Comparison of ENCODE assay signal across 21 mouse cellular contexts in genomic region chr2:125234049-125234448, GRCm38 (mm10). TPM values are rescaled to one million over a fixed set of nuclear protein-coding genes. Genes with fewer than 3 reads are reported as not detected.
A peak's percentile ranks its signal among the peaks of the same experiment; 100 is the strongest.
DNase-seq lines count a peak whose midpoint lies in the region; ATAC-seq and TF ChIP-seq lines count a peak whose summit lies in the region.
"Had no signal": no experiment of that assay in that cellular context is flagged by ENCODE, and none has a peak within 500 bp of the region (broad histone marks: within the 10 kb centered on the region; RNA-seq: fewer than 3 reads in every experiment).

No protein-coding gene starts in this region.

- H3K79me2 ChIP-seq in MEL (ENCODE audit: control insufficient read depth, insufficient read depth, low read length, poor library complexity): no peaks in the 10 kb centered on the region

- H3K4me2 ChIP-seq in liver, postnatal 0 days (ENCODE audit: low read depth, low read length): no peak overlapping the region
- H3K4me2 ChIP-seq: embryonic facial prominence, embryonic 12.5 days; forebrain, embryonic 13.5 days; forebrain, embryonic 15.5 days had no signal

- no peaks in the 10 kb centered on the region; the same call in 1 of the 2 replicates for H3K36me3 ChIP-seq in erythroblast, embryonic 14.5 days (ENCODE audit: control insufficient read depth)
- H3K36me3 ChIP-seq in MEL (ENCODE audit: control insufficient read depth in 1 of 2, insufficient read depth in 2 of 2, low read length in 2 of 2): peaks cover 0 to 32% of the 10 kb centered on the region in 2 experiments; a peak in 2 of 4 replicates
- no peaks in the 10 kb centered on the region for H3K36me3 ChIP-seq in liver, postnatal 0 days (replicated peaks; ENCODE audit: insufficient read depth, low read length)
- H3K36me3 ChIP-seq: embryonic facial prominence, embryonic 10.5 days; embryonic facial prominence, embryonic 12.5 days; forebrain, embryonic 15.5 days; G1E had no signal

- H3K9me3 ChIP-seq in erythroblast, embryonic 14.5 days (ENCODE audit: control insufficient read depth, low read length): no peaks in the 10 kb centered on the region
- no peaks in the 10 kb centered on the region for H3K9me3 ChIP-seq in MEL (replicated peaks; ENCODE audit: insufficient read depth, low read length)
- H3K9me3 ChIP-seq in liver, postnatal 0 days (ENCODE audit: low read length): no peaks in the 10 kb centered on the region
- H3K9me3 ChIP-seq: embryonic facial prominence, embryonic 10.5 days; embryonic facial prominence, embryonic 12.5 days; forebrain, embryonic 13.5 days; forebrain, embryonic 15.5 days; G1E had no signal

- TF ChIP-seq EP300 in MEL (IDR thresholded peaks at IDR 0.05; ENCODE audit: low read depth in 1 of 2, low read length in 2 of 2): no peak
- no peak for TF ChIP-seq EP300 in liver, postnatal 0 days (IDR thresholded peaks at IDR 0.05; ENCODE audit: low read depth)

- peak overlapping the region; percentile 52 for H3K27ac ChIP-seq in MEL (ENCODE audit: control insufficient read depth, low read depth, low read length)
- H3K27ac ChIP-seq in liver, postnatal 0 days (ENCODE audit: low read depth): no peak overlapping the region
- H3K27ac ChIP-seq: embryonic facial prominence, embryonic 10.5 days; embryonic facial prominence, embryonic 12.5 days; forebrain, embryonic 13.5 days; forebrain, embryonic 15.5 days had no signal

- H3K4me1 ChIP-seq in erythroblast, embryonic 14.5 days (ENCODE audit: control insufficient read depth): peaks cover 51% of the 10 kb centered on the region
- peaks cover 23 to 41% of the 10 kb centered on the region in 2 experiments for H3K4me1 ChIP-seq in MEL (ENCODE audit: control insufficient read depth in 1 of 2, insufficient read depth in 2 of 2, low read length in 2 of 2)
- H3K4me1 ChIP-seq in liver, postnatal 0 days (ENCODE audit: insufficient read depth): no peaks in the 10 kb centered on the region
- H3K4me1 ChIP-seq: embryonic facial prominence, embryonic 10.5 days; embryonic facial prominence, embryonic 12.5 days; forebrain, embryonic 13.5 days; forebrain, embryonic 15.5 days had no signal

- H3K27me3 ChIP-seq in erythroblast, embryonic 14.5 days (ENCODE audit: control insufficient read depth): no peaks in the 10 kb centered on the region
- no peaks in the 10 kb centered on the region for H3K27me3 ChIP-seq in MEL (ENCODE audit: control insufficient read depth in 1 of 2, insufficient read depth in 2 of 2, low read length in 2 of 2)
- no peaks in the 10 kb centered on the region for H3K27me3 ChIP-seq in liver, postnatal 0 days (ENCODE audit: insufficient read depth, low read length)
- H3K27me3 ChIP-seq: embryonic facial prominence, embryonic 12.5 days; forebrain, embryonic 13.5 days; forebrain, embryonic 15.5 days; Patski had no signal

- no peak for TF ChIP-seq RAD21 in MEL (IDR thresholded peaks at IDR 0.05; ENCODE audit: low read depth, low read length)

- no peak overlapping the region for H3K9ac ChIP-seq in MEL (ENCODE audit: control insufficient read depth, low read depth, low read length, poor library complexity, severe bottlenecking)
- no peak overlapping the region for H3K9ac ChIP-seq in liver, postnatal 0 days (replicated peaks)
- H3K9ac ChIP-seq: embryonic facial prominence, embryonic 12.5 days; forebrain, embryonic 13.5 days; forebrain, embryonic 15.5 days; forebrain, postnatal 0 days had no signal

- peak overlapping the region; percentile 14 for H3K4me3 ChIP-seq in erythroblast, embryonic 14.5 days (replicated peaks)
- no peak overlapping the region for H3K4me3 ChIP-seq in MEL (ENCODE audit: control insufficient read depth in 1 of 2, insufficient read depth in 1 of 2, low read depth in 2 of 2, low read length in 2 of 2)
- no peak overlapping the region for H3K4me3 ChIP-seq in liver, postnatal 0 days (ENCODE audit: low read depth, low read length)
- H3K4me3 ChIP-seq: embryonic facial prominence, embryonic 10.5 days; embryonic facial prominence, embryonic 12.5 days; forebrain, embryonic 13.5 days; forebrain, embryonic 15.5 days had no signal

- ATAC-seq in erythroblast, adult 5-6 weeks (replicated peaks; ENCODE audit: low FRiP score, poor library complexity, severe bottlenecking): no peak
- no peak for ATAC-seq in liver, postnatal 0 days
- ATAC-seq: activated CD4-positive, CD25-positive, alpha-beta regulatory T cell, adult 4 months; forebrain, embryonic 13.5 days; forebrain, embryonic 15.5 days; forebrain, postnatal 0 days; Patski had no signal

- no peak for TF ChIP-seq CTCF in MEL (IDR thresholded peaks at IDR 0.05 in 2 of 3, conservative IDR thresholded peaks at IDR 0.05 in 1 of 3; ENCODE audit: control insufficient read depth in 1 of 3, insufficient read depth in 1 of 3, low read depth in 2 of 3, low read length in 3 of 3, poor library complexity in 1 of 3, severe bottlenecking in 1 of 3)
- no peak for TF ChIP-seq CTCF in liver, postnatal 0 days (IDR thresholded peaks at IDR 0.05; ENCODE audit: low read depth)

- TF ChIP-seq POLR2A in MEL (IDR thresholded peaks at IDR 0.05; ENCODE audit: control insufficient read depth in 1 of 2, insufficient read depth in 1 of 2, low read depth in 1 of 2, low read length in 2 of 2, poor library complexity in 1 of 2): no peak

- 83% methylated on average over 2 of the region's 2 CpGs for WGBS in liver, postnatal 0 days (ENCODE audit: insufficient replicate concordance)

- no peak for DNase-seq in MEL (ENCODE audit: low read depth, low spot score)
- no peak for DNase-seq in frontal cortex, postnatal 36 days (ENCODE audit: low spot score in 2 of 2)
- DNase-seq in liver, postnatal 0 days: no peak
- DNase-seq: adrenal gland, adult 8-10 months; adrenal gland, postnatal 14 days; adrenal gland, postnatal 36 days; cerebellum, adult 11-12 months; cerebellum, adult 2 months; cerebellum, adult 9-10 months; cerebellum, postnatal 10 days; cerebellum, postnatal 25 days; forebrain, postnatal 0 days had no signal

TF ChIP-seq in MEL, 35 proteins besides CTCF, POLR2A, EP300 and RAD21:
- TF ChIP-seq SIN3A (IDR thresholded peaks at IDR 0.05; ENCODE audit: low read length) (no peak), ETS1 (IDR thresholded peaks at IDR 0.05; ENCODE audit: low read depth, low read length) (no peak), GABPA (IDR thresholded peaks at IDR 0.05; ENCODE audit: low read depth, low read length) (no peak), NELFE (IDR thresholded peaks at IDR 0.05; ENCODE audit: low read depth, low read length) (no peak), MAZ (IDR thresholded peaks at IDR 0.05; ENCODE audit: low read depth, low read length) (no peak), BHLHE40 (IDR thresholded peaks at IDR 0.05; ENCODE audit: borderline replicate concordance, low read depth, low read length) (no peak), ELF1 (IDR thresholded peaks at IDR 0.05; ENCODE audit: low read depth, low read length) (no peak), MAX (IDR thresholded peaks at IDR 0.05; ENCODE audit: low read length) (no peak), CHD1 (IDR thresholded peaks at IDR 0.05; ENCODE audit: low read depth, low read length) (no peak), CHD2 (IDR thresholded peaks at IDR 0.05; ENCODE audit: low read length) (no peak), E2F4 (IDR thresholded peaks at IDR 0.05; ENCODE audit: borderline replicate concordance, low read depth, low read length) (no peak), HCFC1 (IDR thresholded peaks at IDR 0.05; ENCODE audit: low read depth, low read length) (no peak), ZNF384 (IDR thresholded peaks at IDR 0.05; ENCODE audit: low read depth, low read length) (no peak), USF1 (IDR thresholded peaks at IDR 0.05; ENCODE audit: low read depth, low read length) (no peak)

RNA-seq across cellular contexts. Expression of gene Dut, which starts 12.9 kb away (rescaled TPM):
- 13.5 and 15.7 TPM in 2 replicates for polyA plus RNA-seq in erythroblast, embryonic 14.5 days (2012)
- 37.2 and 67.4 TPM in 2 replicates for total RNA-seq in erythroblast, adult 5-6 weeks (2015; ENCODE audit: low replicate concordance)
- total RNA-seq in erythroblast, adult 5-6 weeks (2017; ENCODE audit: low replicate concordance): 39.2 and 80.6 TPM in 2 replicates
- 276 and 325 TPM in 2 replicates for total RNA-seq in MEL (2012; rRNA removed)
- polyA plus RNA-seq in MEL (2012; ENCODE audit: insufficient read depth in 1 of 2, insufficient read length in 2 of 2, low read depth in 1 of 2, low replicate concordance in 2 of 2, missing spikeins in 1 of 2): 100 to 1,000 TPM; 146 to 331 TPM
- 60.2 and 66.0 TPM in 2 replicates for polyA plus RNA-seq in liver, postnatal 0 days (2015; fragmentation: Nextera tagmentation; extraction: Ambion mirVana)
